Comparison of ENCODE assay signal across 19 mouse cellular contexts in genomic region chr1:175255224-175255623, GRCm38 (mm10).
DNase-seq lines count a peak whose midpoint lies in the region; ATAC-seq and TF ChIP-seq lines count a peak whose summit lies in the region.
"Had no signal": no experiment of that assay in that cellular context is flagged by ENCODE, and none has a peak within 500 bp of the region (broad histone marks: within the 10 kb centered on the region; RNA-seq: fewer than 3 reads in every experiment).

No protein-coding gene starts in this region.

- no peak for TF ChIP-seq CTCF in left cerebral cortex, adult 2 months (IDR thresholded peaks at IDR 0.05)
- no peak for TF ChIP-seq CTCF in midbrain, postnatal 0 days (IDR thresholded peaks at IDR 0.05)
- no peak for TF ChIP-seq CTCF in cortical plate, adult 2 months (IDR thresholded peaks at IDR 0.05; ENCODE audit: extremely low read depth, insufficient read depth, low read length)

- peak overlapping the region; percentile 67 for H3K27ac ChIP-seq in left cerebral cortex, adult 2 months
- H3K27ac ChIP-seq in midbrain, postnatal 0 days (ENCODE audit: low read depth, low read length) = 0 out of 2 replicates have a peak overlapping the region, but pooled peaks have one; percentile 2
- no peak overlapping the region for H3K27ac ChIP-seq in midbrain, embryonic 14.5 days (replicated peaks; ENCODE audit: low read depth, low read length)
- peak overlapping the region; percentile 83 for H3K27ac ChIP-seq in cortical plate, adult 2 months (ENCODE audit: insufficient read depth, low read length)
- H3K27ac ChIP-seq: embryonic facial prominence, embryonic 12.5 days; hindbrain, embryonic 12.5 days; intestine, embryonic 15.5 days had no signal

- H3K36me3 ChIP-seq in midbrain, postnatal 0 days (ENCODE audit: insufficient read depth, low read length) = no peaks in the 10 kb centered on the region
- H3K36me3 ChIP-seq in midbrain, embryonic 14.5 days (ENCODE audit: control insufficient read depth, insufficient read depth, low read length) = no peaks in the 10 kb centered on the region
- H3K36me3 ChIP-seq: embryonic facial prominence, embryonic 12.5 days; hindbrain, embryonic 12.5 days; intestine, embryonic 15.5 days had no signal

- H3K27me3 ChIP-seq in midbrain, postnatal 0 days (ENCODE audit: insufficient read depth, low read length) = no peaks in the 10 kb centered on the region
- H3K27me3 ChIP-seq in midbrain, embryonic 14.5 days (ENCODE audit: control insufficient read depth, insufficient read depth, low read length) = no peaks in the 10 kb centered on the region
- H3K27me3 ChIP-seq: CH12.LX; embryonic facial prominence, embryonic 12.5 days; hindbrain, embryonic 12.5 days; intestine, embryonic 15.5 days had no signal

- H3K9ac ChIP-seq in midbrain, postnatal 0 days (replicated peaks; ENCODE audit: low read length, poor library complexity, severe bottlenecking) = no peak overlapping the region
- H3K9ac ChIP-seq in midbrain, embryonic 14.5 days (replicated peaks; ENCODE audit: low read length) = no peak overlapping the region
- H3K9ac ChIP-seq: embryonic facial prominence, embryonic 12.5 days; hindbrain, embryonic 12.5 days; intestine, embryonic 15.5 days had no signal

- intact Hi-C loops in left cerebral cortex, adult 2 months (cut with DNase I) = no loop called here
- intact Hi-C loops in left cerebral cortex, postnatal 4 days (cut with DNase I) = no loop called here

- no peak overlapping the region for H3K4me2 ChIP-seq in midbrain, postnatal 0 days (ENCODE audit: low read depth, low read length, poor library complexity, severe bottlenecking)
- H3K4me2 ChIP-seq in midbrain, embryonic 14.5 days (ENCODE audit: low read length) = no peak overlapping the region
- H3K4me2 ChIP-seq: embryonic facial prominence, embryonic 12.5 days; hindbrain, embryonic 12.5 days; intestine, embryonic 15.5 days had no signal

- H3K4me1 ChIP-seq in midbrain, postnatal 0 days (ENCODE audit: insufficient read depth, low read length) = no peaks in the 10 kb centered on the region
- H3K4me1 ChIP-seq in midbrain, embryonic 14.5 days (ENCODE audit: control insufficient read depth, insufficient read depth, low read length) = no peaks in the 10 kb centered on the region
- H3K4me1 ChIP-seq in cortical plate, adult 2 months (ENCODE audit: control insufficient read depth, insufficient read depth, low read length) = peaks cover 9% of the 10 kb centered on the region; the same call in 1 of the 2 replicates
- H3K4me1 ChIP-seq: embryonic facial prominence, embryonic 12.5 days; hindbrain, embryonic 12.5 days; intestine, embryonic 15.5 days had no signal

- peak; percentile 38 for ATAC-seq in frontal cortex, adult (ENCODE audit: low TSS enrichment)
- ATAC-seq in midbrain, postnatal 0 days (ENCODE audit: low FRiP score) = no peak
- no peak for ATAC-seq in midbrain, embryonic 14.5 days (ENCODE audit: low FRiP score, low TSS enrichment)
- ATAC-seq: intestine, embryonic 15.5 days had no signal

- no peak for TF ChIP-seq POLR2A in cortical plate, adult 2 months (IDR thresholded peaks at IDR 0.05; ENCODE audit: extremely low read depth, insufficient read depth, low read length)

- no peak overlapping the region for H3K4me3 ChIP-seq in left cerebral cortex, adult 2 months
- H3K4me3 ChIP-seq in midbrain, postnatal 0 days (ENCODE audit: low read depth, low read length) = no peak overlapping the region
- no peak overlapping the region for H3K4me3 ChIP-seq in midbrain, embryonic 14.5 days (replicated peaks; ENCODE audit: low read depth, low read length)
- no peak overlapping the region for H3K4me3 ChIP-seq in cortical plate, adult 2 months (ENCODE audit: insufficient read depth, low read length)
- H3K4me3 ChIP-seq: embryonic facial prominence, embryonic 12.5 days; hindbrain, embryonic 12.5 days; intestine, embryonic 15.5 days had no signal

- no peaks in the 10 kb centered on the region for H3K9me3 ChIP-seq in midbrain, postnatal 0 days (ENCODE audit: low read length)
- no peaks in the 10 kb centered on the region for H3K9me3 ChIP-seq in midbrain, embryonic 14.5 days (ENCODE audit: control insufficient read depth, low read length)
- H3K9me3 ChIP-seq: embryonic facial prominence, embryonic 12.5 days; hindbrain, embryonic 12.5 days; intestine, embryonic 15.5 days had no signal

- no peak for DNase-seq in frontal cortex, postnatal 25 days (ENCODE audit: low spot score in 2 of 2)
- DNase-seq in left cerebral cortex, adult 2 months (ENCODE audit: extremely low spot score in 1 of 2, low spot score in 2 of 2) = no peak
- DNase-seq in left cerebral cortex, postnatal 4 days = no peak
- DNase-seq in midbrain, postnatal 0 days (ENCODE audit: low spot score) = no peak
- no peak for DNase-seq in midbrain, embryonic 14.5 days
- DNase-seq in spleen, postnatal 4 days (ENCODE audit: low spot score in 2 of 2) = no peak
- DNase-seq: adrenal gland, adult 2 months; adrenal gland, postnatal 25 days; cerebellum, adult 11 months; cerebellum, adult 8-10 months; gastrocnemius, postnatal 25 days; heart, postnatal 10 days; heart, postnatal 4 days had no signal

- 45% methylated on average over 3 of the region's 3 CpGs for WGBS in midbrain, postnatal 0 days
- 78% methylated on average over 3 of the region's 3 CpGs for WGBS in midbrain, embryonic 14.5 days
